ENCODE assay signal across 38 mouse cellular contexts in genomic region chr10:61313750-61314149, GRCm38 (mm10). TPM values are rescaled to one million over a fixed set of nuclear protein-coding genes. Genes with fewer than 3 reads are reported as not detected.
DNase-seq lines count a peak whose midpoint lies in the region; ATAC-seq and TF ChIP-seq lines count a peak whose summit lies in the region.
"Had no signal": no experiment of that assay in that cellular context is flagged by ENCODE, and none has a peak within 500 bp of the region (broad histone marks: within the 10 kb centered on the region; RNA-seq: fewer than 3 reads in every experiment).

No protein-coding gene starts in this region.

- H3K9ac ChIP-seq in heart, adult 2 months (ENCODE audit: low read depth, low read length), result no peak overlapping the region
- H3K9ac ChIP-seq in kidney, embryonic 16.5 days (replicated peaks; ENCODE audit: low read length), result no peak overlapping the region
- H3K9ac ChIP-seq in midbrain, embryonic 11.5 days (ENCODE audit: low read length), result no peak overlapping the region
- no peak overlapping the region for H3K9ac ChIP-seq in midbrain, embryonic 15.5 days
- H3K9ac ChIP-seq: hindbrain, embryonic 12.5 days; intestine, embryonic 15.5 days; limb, embryonic 12.5 days; liver, embryonic 13.5 days; neural tube, embryonic 12.5 days had no signal

- peaks cover 3% of the 10 kb centered on the region; the same call in 1 of the 2 replicates for H3K4me1 ChIP-seq in heart, adult 2 months (ENCODE audit: control insufficient read depth, insufficient read depth, low read length)
- H3K4me1 ChIP-seq in kidney, embryonic 16.5 days (ENCODE audit: insufficient read depth, low read length), result peaks cover 25% of the 10 kb centered on the region
- H3K4me1 ChIP-seq in midbrain, embryonic 11.5 days (ENCODE audit: control insufficient read depth, insufficient read depth, low read length), result peaks cover 4% of the 10 kb centered on the region; the same call in 1 of the 2 replicates
- no peaks in the 10 kb centered on the region for H3K4me1 ChIP-seq in midbrain, embryonic 15.5 days

- H3K4me2 ChIP-seq in kidney, embryonic 16.5 days (replicated peaks; ENCODE audit: low read depth, low read length), result no peak overlapping the region
- H3K4me2 ChIP-seq in midbrain, embryonic 11.5 days, result no peak overlapping the region
- no peak overlapping the region for H3K4me2 ChIP-seq in midbrain, embryonic 15.5 days
- H3K4me2 ChIP-seq: hindbrain, embryonic 12.5 days; intestine, embryonic 15.5 days; limb, embryonic 12.5 days; liver, embryonic 13.5 days; neural tube, embryonic 12.5 days had no signal

- intact Hi-C loops in heart, adult 2 months (cut with DNase I), result loop anchor here (5.0 kb wide), 1 partner anchor 41 kb away; the partner anchor contains the start of gene Adamts14
- intact Hi-C loops in heart, postnatal 14 days (cut with DNase I), result no loop called here

- no peaks in the 10 kb centered on the region for H3K27me3 ChIP-seq in heart, adult 2 months (ENCODE audit: control insufficient read depth, insufficient read depth, low read length)
- H3K27me3 ChIP-seq in kidney, embryonic 16.5 days (ENCODE audit: insufficient read depth, low read length), result no peaks in the 10 kb centered on the region
- no peaks in the 10 kb centered on the region for H3K27me3 ChIP-seq in midbrain, embryonic 11.5 days (ENCODE audit: control insufficient read depth, insufficient read depth, low read length)
- H3K27me3 ChIP-seq in midbrain, embryonic 15.5 days (replicated peaks), result no peaks in the 10 kb centered on the region
- H3K27me3 ChIP-seq: hindbrain, embryonic 12.5 days; intestine, embryonic 15.5 days; limb, embryonic 12.5 days; liver, embryonic 13.5 days; neural tube, embryonic 12.5 days; Patski had no signal

- no peak overlapping the region for H3K4me3 ChIP-seq in heart, adult 2 months
- H3K4me3 ChIP-seq in kidney, embryonic 16.5 days (ENCODE audit: low read length), result no peak overlapping the region
- H3K4me3 ChIP-seq in midbrain, embryonic 11.5 days (ENCODE audit: low read depth, low read length), result no peak overlapping the region
- H3K4me3 ChIP-seq in midbrain, embryonic 15.5 days, result no peak overlapping the region
- H3K4me3 ChIP-seq: gastrocnemius, adult 2 months; hindbrain, embryonic 12.5 days; intestine, embryonic 15.5 days; left cerebral cortex, adult 2 months; limb, embryonic 12.5 days; liver, embryonic 13.5 days; midbrain, embryonic 10.5 days; myocyte; neural tube, embryonic 12.5 days had no signal

- no peaks in the 10 kb centered on the region for H3K9me3 ChIP-seq in kidney, embryonic 16.5 days (ENCODE audit: low read length)
- no peaks in the 10 kb centered on the region for H3K9me3 ChIP-seq in midbrain, embryonic 11.5 days (ENCODE audit: control insufficient read depth, low read length)
- no peaks in the 10 kb centered on the region for H3K9me3 ChIP-seq in midbrain, embryonic 15.5 days
- H3K9me3 ChIP-seq: hindbrain, embryonic 12.5 days; intestine, embryonic 15.5 days; limb, embryonic 12.5 days; liver, embryonic 13.5 days; midbrain, embryonic 10.5 days; neural tube, embryonic 12.5 days had no signal

- TF ChIP-seq EP300 in heart, adult 2 months (IDR thresholded peaks at IDR 0.05; ENCODE audit: insufficient read depth, low read depth, low read length), result peak; percentile 65; the same call in 1 of the 2 replicates

- 13% methylated on average over 7 of the region's 7 CpGs for WGBS in heart, adult 2 months
- 34% methylated on average over 7 of the region's 7 CpGs for WGBS in kidney, embryonic 16.5 days
- 75% methylated on average over 7 of the region's 7 CpGs for WGBS in midbrain, embryonic 11.5 days
- 78% methylated on average over 7 of the region's 7 CpGs for WGBS in midbrain, embryonic 15.5 days

- DNase-seq in heart, adult 2 months, result no peak
- DNase-seq in heart, postnatal 14 days, result no peak
- DNase-seq in kidney, adult 11 months, result peak; percentile 22
- no peak for DNase-seq in kidney, adult 18-20 months
- DNase-seq in kidney, postnatal 25 days, result peak; percentile 6 to 46
- peak; percentile 72 for DNase-seq in midbrain, embryonic 11.5 days (ENCODE audit: low spot score, missing footprints)
- DNase-seq: adrenal gland, postnatal 10 days; cerebellum, adult 11 months; cerebellum, adult 9-10 months; cerebellum, postnatal 36 days; gastrocnemius, adult 2 months; gastrocnemius, postnatal 36 days; liver, embryonic 13.5 days; lung, adult 2 months; lung, postnatal 14 days; right cerebral cortex, adult 18-20 months; thymus, adult 18-20 months; thymus, postnatal 25 days had no signal

- no peak for TF ChIP-seq CTCF in heart, adult 2 months (IDR thresholded peaks at IDR 0.05)

- H3K27ac ChIP-seq in heart, adult 2 months, result no peak overlapping the region
- H3K27ac ChIP-seq in kidney, embryonic 16.5 days (ENCODE audit: low read length), result no peak overlapping the region
- no peak overlapping the region for H3K27ac ChIP-seq in midbrain, embryonic 11.5 days (ENCODE audit: low read depth, low read length)
- H3K27ac ChIP-seq in midbrain, embryonic 15.5 days, result no peak overlapping the region
- H3K27ac ChIP-seq: hindbrain, embryonic 12.5 days; hindbrain, postnatal 0 days; intestine, embryonic 15.5 days; left cerebral cortex, adult 2 months; liver, embryonic 13.5 days; midbrain, embryonic 10.5 days; neural tube, embryonic 12.5 days; stomach, postnatal 0 days had no signal

- TF ChIP-seq POLR2A in heart, adult 2 months (IDR thresholded peaks at IDR 0.05; ENCODE audit: insufficient read depth, low read depth, low read length), result no peak

- no peaks in the 10 kb centered on the region for H3K79me2 ChIP-seq in heart, adult 2 months (replicated peaks; ENCODE audit: control insufficient read depth, insufficient read depth, low read length)

- no peaks in the 10 kb centered on the region for H3K36me3 ChIP-seq in heart, adult 2 months (ENCODE audit: control insufficient read depth, insufficient read depth, low read length)
- no peaks in the 10 kb centered on the region for H3K36me3 ChIP-seq in kidney, embryonic 16.5 days (ENCODE audit: insufficient read depth, low read length)
- no peaks in the 10 kb centered on the region for H3K36me3 ChIP-seq in midbrain, embryonic 11.5 days (ENCODE audit: control insufficient read depth, insufficient read depth, low read length)
- H3K36me3 ChIP-seq in midbrain, embryonic 15.5 days (replicated peaks), result no peaks in the 10 kb centered on the region
- H3K36me3 ChIP-seq: hindbrain, embryonic 12.5 days; intestine, embryonic 15.5 days; limb, embryonic 12.5 days; liver, embryonic 13.5 days; midbrain, embryonic 10.5 days; neural tube, embryonic 12.5 days had no signal

- no peak for ATAC-seq in kidney, embryonic 16.5 days (ENCODE audit: low FRiP score, low TSS enrichment)
- ATAC-seq in midbrain, embryonic 11.5 days (ENCODE audit: low FRiP score), result no peak
- ATAC-seq in midbrain, embryonic 15.5 days (replicated peaks), result no peak
- ATAC-seq: forebrain, embryonic 14.5 days; hindbrain, postnatal 0 days; intestine, embryonic 15.5 days; Patski had no signal

RNA-seq across cellular contexts. Expression of gene Prf1, which starts 16.1 kb away (rescaled TPM):
- under 1 TPM; 0.23 to 0.32 TPM for total RNA-seq in heart, adult 2 months (2021)
- polyA plus RNA-seq in heart, adult 2 months (2012; rRNA removed), result 0.12 and 1.3 TPM in 2 replicates
- not detected for total RNA-seq in heart, postnatal 14 days (2021)
- not detected in 2 replicates for polyA plus RNA-seq in kidney, embryonic 16.5 days (2015; fragmentation: Nextera tagmentation; extraction: Ambion mirVana)
- polyA plus RNA-seq in midbrain, embryonic 11.5 days (2014; fragmentation: Nextera tagmentation; extraction: Ambion mirVana), result 0.07 TPM in 1 of 2 replicates, not detected in the other
- polyA plus RNA-seq in midbrain, embryonic 15.5 days (2015; fragmentation: Nextera tagmentation; extraction: Ambion mirVana), result 0.06 TPM in 1 of 2 replicates, not detected in the other
- total RNA-seq: gastrocnemius, adult 2 months; gastrocnemius, postnatal 36 days; hindbrain, postnatal 0 days; layer of hippocampus, adult 18-20 months; layer of hippocampus, postnatal 14 days; left cerebral cortex, adult 2 months; left cerebral cortex, postnatal 25 days; megakaryocyte progenitor cell, adult 5-6 weeks; MEL; midbrain, postnatal 0 days had no signal
- polyA plus RNA-seq: embryonic facial prominence, embryonic 11.5 days; forebrain, embryonic 14.5 days; hindbrain, embryonic 12.5 days; hindbrain, postnatal 0 days; intestine, embryonic 15.5 days; limb, embryonic 12.5 days; liver, embryonic 13.5 days; midbrain, embryonic 10.5 days; midbrain, postnatal 0 days; neural tube, embryonic 12.5 days; Patski; stomach, postnatal 0 days had no signal

RNA-seq across cellular contexts. Expression of gene Adamts14, which starts 40.5 kb away (rescaled TPM):
- total RNA-seq in heart, adult 2 months (2021), result 1 to 10 TPM in 1 of 2 experiments, under 1 TPM in 1; 0.91 to 1.6 TPM
- polyA plus RNA-seq in heart, adult 2 months (2012; rRNA removed), result 1.2 and 1.3 TPM in 2 replicates
- total RNA-seq in heart, postnatal 14 days (2021), result 1 to 10 TPM; 3.5 to 4.3 TPM
- 1.6 and 2.0 TPM in 2 replicates for polyA plus RNA-seq in kidney, embryonic 16.5 days (2015; fragmentation: Nextera tagmentation; extraction: Ambion mirVana)
- 0.21 and 0.31 TPM in 2 replicates for polyA plus RNA-seq in midbrain, embryonic 11.5 days (2014; fragmentation: Nextera tagmentation; extraction: Ambion mirVana)
- polyA plus RNA-seq in midbrain, embryonic 15.5 days (2015; fragmentation: Nextera tagmentation; extraction: Ambion mirVana), result 0.36 and 0.43 TPM in 2 replicates
- total RNA-seq: megakaryocyte progenitor cell, adult 5-6 weeks; MEL had no signal

Comparison
In these comparisons a context has a peak if more than half of its experiments do, and no peak if none do; other contexts are left out.
1. DNase-seq: peak in kidney, adult 11 months (single experiment), kidney, postnatal 25 days (2 of 2) and midbrain, embryonic 11.5 days (single experiment); none in heart, adult 2 months (0 of 2), heart, postnatal 14 days (0 of 2) and kidney, adult 18-20 months (single experiment).